Comparison of ENCODE assay signal across 8 mouse cellular contexts in genomic region chr15:86140323-86140722, GRCm38 (mm10). TPM values are rescaled to one million over a fixed set of nuclear protein-coding genes. Genes with fewer than 3 reads are reported as not detected.
A peak's percentile ranks its signal among the peaks of the same experiment; 100 is the strongest.
DNase-seq lines count a peak whose midpoint lies in the region; ATAC-seq and TF ChIP-seq lines count a peak whose summit lies in the region.

No protein-coding gene starts in this region.

- WGBS in intestine, embryonic 16.5 days: 36% methylated on average over 10 of the region's 10 CpGs
- WGBS in lung, embryonic 14.5 days: 33% methylated on average over 10 of the region's 10 CpGs

- TF ChIP-seq CTCF in lung, embryonic 14.5 days (IDR thresholded peaks at IDR 0.05; ENCODE audit: low read depth): peak; percentile 92

- H3K27me3 ChIP-seq in intestine, embryonic 16.5 days (replicated peaks; ENCODE audit: control insufficient read depth, insufficient read depth, low read length): no peaks in the 10 kb centered on the region
- no peaks in the 10 kb centered on the region for H3K27me3 ChIP-seq in lung, embryonic 14.5 days (ENCODE audit: insufficient read depth, low read length)

- H3K36me3 ChIP-seq in intestine, embryonic 16.5 days (ENCODE audit: control insufficient read depth, insufficient read depth, low read length): no peaks in the 10 kb centered on the region
- H3K36me3 ChIP-seq in lung, embryonic 14.5 days (ENCODE audit: insufficient read depth): peaks cover 52% of the 10 kb centered on the region

- H3K27ac ChIP-seq in intestine, embryonic 16.5 days (ENCODE audit: low read length): no peak overlapping the region
- no peak overlapping the region for H3K27ac ChIP-seq in lung, embryonic 14.5 days (ENCODE audit: low read depth)

- no peaks in the 10 kb centered on the region for H3K9me3 ChIP-seq in intestine, embryonic 16.5 days (ENCODE audit: control insufficient read depth, low read length)
- no peaks in the 10 kb centered on the region for H3K9me3 ChIP-seq in lung, embryonic 14.5 days (ENCODE audit: low read depth, low read length)

- DNase-seq in cerebellum, adult 18-20 months: peak; percentile 68 to 77
- peak; percentile 45 for DNase-seq in A20 (ENCODE audit: low read depth, low spot score)
- DNase-seq in adrenal gland, postnatal 36 days: peak; percentile 63 to 73
- DNase-seq in lung, embryonic 14.5 days: peak; percentile 86

- H3K4me1 ChIP-seq in intestine, embryonic 16.5 days (ENCODE audit: control insufficient read depth, insufficient read depth, low read length): no peaks in the 10 kb centered on the region
- H3K4me1 ChIP-seq in lung, embryonic 14.5 days (ENCODE audit: insufficient read depth): no peaks in the 10 kb centered on the region

- no peak overlapping the region for H3K9ac ChIP-seq in intestine, embryonic 16.5 days (ENCODE audit: low read depth, low read length)
- H3K9ac ChIP-seq in lung, embryonic 14.5 days: no peak overlapping the region

- H3K4me2 ChIP-seq in intestine, embryonic 16.5 days (ENCODE audit: low read depth, low read length): no peak overlapping the region
- no peak overlapping the region for H3K4me2 ChIP-seq in lung, embryonic 14.5 days

- no peak overlapping the region for H3K4me3 ChIP-seq in intestine, embryonic 16.5 days (ENCODE audit: low read length)
- H3K4me3 ChIP-seq in lung, embryonic 14.5 days (ENCODE audit: low read depth, low read length): no peak overlapping the region

- no peak for ATAC-seq in cerebellum, adult (ENCODE audit: insufficient number of reproducible peaks, low FRiP score, low TSS enrichment)
- ATAC-seq in erythroblast, adult 5-6 weeks (replicated peaks; ENCODE audit: low FRiP score, poor library complexity, severe bottlenecking): peak; percentile 55
- ATAC-seq in intestine, embryonic 16.5 days: peak; percentile 21; the same call in 1 of the 2 replicates
- ATAC-seq in lung, embryonic 14.5 days (ENCODE audit: insufficient read depth): no peak
- peak; percentile 34 for ATAC-seq in neutrophil, adult 5-6 weeks (ENCODE audit: extremely low read depth, insufficient number of reproducible peaks, low FRiP score, poor library complexity, severe bottlenecking)

RNA-seq across cellular contexts. Expression of gene Cerk, which starts 45.6 kb away (rescaled TPM):
- 10 to 100 TPM; 27.1 to 74.2 TPM for total RNA-seq in adrenal gland, postnatal 36 days (2021)
- 7.1 and 7.9 TPM in 2 replicates for total RNA-seq in erythroblast, adult 5-6 weeks (2015; ENCODE audit: low replicate concordance)
- total RNA-seq in erythroblast, adult 5-6 weeks (2017; ENCODE audit: low replicate concordance): 7.9 and 9.8 TPM in 2 replicates
- 7.9 and 8.0 TPM in 2 replicates for polyA plus RNA-seq in intestine, embryonic 16.5 days (2015; fragmentation: Nextera tagmentation; extraction: Ambion mirVana)
- polyA plus RNA-seq in lung, embryonic 14.5 days (2014; fragmentation: Nextera tagmentation; extraction: Ambion mirVana): 33.8 and 34.2 TPM in 2 replicates
- total RNA-seq in neutrophil, adult 5-6 weeks (2017): 114 and 127 TPM in 2 replicates

Comparison
In these comparisons a context has a peak if more than half of its experiments do, and no peak if none do; other contexts are left out.
1. ATAC-seq: peak in erythroblast, adult 5-6 weeks (single experiment), intestine, embryonic 16.5 days (single experiment) and neutrophil, adult 5-6 weeks (single experiment); none in cerebellum, adult (single experiment) and lung, embryonic 14.5 days (single experiment).
2. Peak in every context shown above with its lines, with median percentiles within 50 percentile points of each other: DNase-seq.